Mouse (Mus musculus) cerebellum, adult 9-10 months (tissue): ENCODE results near the gene Prdx6b.

Source experiments
- DNase-seq: peaks from one replicate; pipeline ENCODE4 v3.0.0; 2022

Gene Prdx6b

DNA sequence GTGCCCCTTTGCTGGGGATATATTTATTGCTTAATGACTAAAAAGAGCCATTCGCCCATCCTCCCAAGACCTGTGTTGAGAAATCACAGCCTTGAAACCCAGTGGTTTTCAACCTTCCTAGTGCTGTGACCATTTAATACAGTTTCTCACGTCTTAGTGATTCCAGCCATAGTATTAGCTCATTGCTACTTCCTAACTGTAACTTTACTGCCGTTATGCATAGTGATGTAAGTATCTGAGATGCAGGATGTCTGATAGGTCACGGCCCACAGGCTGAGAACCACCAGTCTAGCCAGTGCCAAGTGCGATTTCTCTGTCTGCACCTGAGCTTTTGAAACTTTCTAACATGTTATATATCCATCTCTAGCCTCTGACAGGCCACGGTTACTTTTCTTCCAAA, 35.0 kb downstream of the Prdx6b start:
- DNase-seq: no peak

DNA sequence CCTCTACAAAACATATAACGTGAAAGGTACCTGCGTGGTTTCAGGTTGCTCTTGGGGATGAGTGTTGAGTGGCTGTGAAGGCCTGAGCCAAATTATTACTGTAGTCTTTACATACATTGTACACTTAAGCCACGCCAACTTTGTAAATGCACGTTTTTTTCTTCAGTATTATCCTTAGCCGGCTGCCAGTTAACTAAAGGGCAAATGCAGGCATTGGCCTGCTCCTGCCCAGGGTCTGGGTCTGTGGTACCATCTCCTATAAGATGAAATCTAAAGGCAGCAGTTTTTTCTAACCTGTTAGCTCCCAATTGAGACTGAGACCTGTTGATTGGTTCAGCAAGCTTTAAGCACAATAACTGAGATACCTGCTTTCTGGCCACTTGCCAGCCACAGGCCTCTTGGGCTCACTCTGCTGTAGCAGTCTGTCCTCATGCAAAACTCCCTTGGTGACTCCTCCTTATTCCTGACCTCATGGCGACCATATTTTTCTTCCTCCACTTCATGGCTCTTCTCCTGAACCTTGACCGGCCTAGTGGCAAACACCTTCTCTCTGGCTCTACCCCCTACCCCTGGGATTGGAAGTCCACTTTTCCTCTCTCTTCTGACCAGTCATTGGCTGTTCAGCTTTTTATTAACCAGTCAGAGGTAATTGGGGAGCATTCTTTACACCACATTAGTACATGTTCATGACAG, 36.8 kb downstream of the Prdx6b start:
- no peak for DNase-seq

DNA sequence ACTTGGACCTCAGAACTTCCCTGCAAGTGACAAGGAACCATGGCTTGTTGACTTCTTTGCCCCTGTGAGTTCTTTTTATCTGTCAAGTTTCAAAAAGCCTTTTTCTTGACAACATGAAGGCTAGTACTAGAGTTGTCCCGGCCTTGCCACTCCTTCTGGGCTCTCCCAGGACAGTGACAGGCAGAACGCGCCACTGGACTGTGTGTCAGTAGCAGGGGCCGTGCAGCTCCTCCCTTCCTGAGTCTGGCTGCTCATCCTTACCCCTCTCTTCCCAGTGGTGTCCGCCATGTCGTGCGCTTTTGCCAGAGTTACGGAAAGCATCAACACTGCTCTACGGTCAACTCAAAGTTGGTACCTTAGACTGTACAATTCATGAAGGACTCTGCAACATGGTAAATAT, 48.3 kb downstream of the Prdx6b start:
- DNase-seq: no peak
